Mouse (Mus musculus): ENCODE measurements around the gene Slc44a3.

- no peak for TF ChIP-seq CTCF (IDR thresholded peaks at IDR 0.05; ENCODE audit: control insufficient read depth, insufficient read depth, insufficient read length)
- no peak for TF ChIP-seq MYOG (IDR thresholded peaks at IDR 0.05; ENCODE audit: control insufficient read depth, extremely low read depth, insufficient read length)
- no peak for TF ChIP-seq MAX (IDR thresholded peaks at IDR 0.05)
- no peak for TF ChIP-seq USF1 (IDR thresholded peaks at IDR 0.05; ENCODE audit: low read depth)
Measured at GRCm38 (mm10) chr3:121558861-121559260, 26.7 kb upstream of the Slc44a3 start.
